Mouse (Mus musculus): ENCODE data around the gene Olfr1043. TPM values are rescaled to one million over a fixed set of nuclear protein-coding genes. Genes with fewer than 3 reads are reported as not detected.

The Olfr1043 gene
- not detected in 2 replicates for polyA plus RNA-seq (2012)

DNA sequence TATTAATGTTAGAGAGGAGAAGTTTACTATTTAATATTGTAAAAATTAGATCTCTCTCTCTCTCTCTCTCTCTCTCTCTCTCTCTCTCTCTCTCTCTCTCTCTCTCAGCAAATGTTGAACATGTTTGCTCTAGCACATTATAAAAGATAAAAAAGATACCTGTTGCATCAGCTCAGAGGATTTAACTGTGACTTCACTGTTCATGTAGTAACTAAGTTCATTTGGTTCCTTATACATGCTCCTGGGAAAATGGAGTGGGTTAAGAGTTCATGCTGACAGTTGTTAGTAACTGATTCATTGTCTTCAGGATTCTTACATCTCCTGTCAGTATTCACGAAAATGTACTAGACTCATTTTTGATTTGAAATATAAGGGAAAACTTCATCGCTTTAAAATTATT lies at the start of gene Olfr1043:
Gene Olfr1043, minus strand, starts transcription at position 101 of the 400 bp plus-strand sequence.
- TF ChIP-seq GATA1 (IDR thresholded peaks at IDR 0.05; ENCODE audit: low read length) = no peak

- no peak for TF ChIP-seq GATA1 (IDR thresholded peaks at IDR 0.05; ENCODE audit: low read length)
Observed at GRCm38 (mm10) chr2:86202909-86203308, 35.6 kb upstream of the Olfr1043 start, which contains the start of gene Olfr1045. TSS of gene Olfr1045 (minus strand) at chr2:86203009.

DNA sequence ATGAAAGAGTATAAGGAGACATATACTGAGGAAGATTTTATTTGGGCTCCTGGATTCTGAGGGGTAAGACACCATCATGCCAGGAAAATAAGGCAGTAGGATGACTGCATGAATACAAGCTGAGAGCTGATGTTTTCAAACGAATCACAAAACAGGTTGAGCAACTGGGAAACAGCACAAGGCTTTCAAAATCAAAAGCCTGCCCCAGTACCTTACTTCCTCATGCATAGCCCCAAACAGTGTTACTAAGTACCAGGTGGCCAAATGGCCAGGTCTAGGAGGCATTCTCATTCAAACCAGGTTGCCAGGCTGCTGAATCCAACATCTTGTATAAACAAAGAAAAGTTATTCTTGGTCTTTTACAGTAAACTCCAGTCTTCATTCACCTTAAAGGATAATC lies 28.5 kb upstream of the Olfr1043 start:
- no peak for TF ChIP-seq GATA1 (IDR thresholded peaks at IDR 0.05; ENCODE audit: low read length)

- TF ChIP-seq GATA1 (IDR thresholded peaks at IDR 0.05; ENCODE audit: low read length) = no peak
Observed at GRCm38 (mm10) chr2:86185583-86185982, 18.3 kb upstream of the Olfr1043 start, which contains the start of gene Olfr52. TSS of gene Olfr52 (minus strand) at chr2:86185683.

DNA sequence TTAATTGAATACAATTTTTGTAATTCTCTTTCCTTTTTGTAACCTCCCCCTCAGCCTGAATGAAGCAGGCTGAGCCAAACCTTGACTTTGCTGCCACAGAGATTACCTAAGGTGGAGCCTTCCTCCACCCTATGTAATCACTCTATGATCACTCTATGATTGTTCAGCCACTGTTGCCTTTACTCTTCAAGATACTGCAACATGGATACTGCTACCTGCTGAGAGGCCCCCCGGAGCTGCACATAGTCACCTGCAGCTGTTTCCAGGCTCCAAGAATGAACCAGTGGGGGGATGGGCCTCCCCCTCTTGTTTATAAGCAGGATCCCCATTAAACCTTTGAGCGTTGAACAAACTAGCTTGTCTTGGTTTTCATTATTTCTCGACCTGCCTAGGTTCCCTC lies 12.6 kb upstream of the Olfr1043 start:
- no peak for TF ChIP-seq GATA1 (IDR thresholded peaks at IDR 0.05; ENCODE audit: low read length)

- TF ChIP-seq GATA1 (IDR thresholded peaks at IDR 0.05; ENCODE audit: low read length) = no peak
Observed at GRCm38 (mm10) chr2:86177720-86178119, 10.4 kb upstream of the Olfr1043 start, which contains the start of gene Olfr1044. TSS of gene Olfr1044 (minus strand) at chr2:86177820.

DNA sequence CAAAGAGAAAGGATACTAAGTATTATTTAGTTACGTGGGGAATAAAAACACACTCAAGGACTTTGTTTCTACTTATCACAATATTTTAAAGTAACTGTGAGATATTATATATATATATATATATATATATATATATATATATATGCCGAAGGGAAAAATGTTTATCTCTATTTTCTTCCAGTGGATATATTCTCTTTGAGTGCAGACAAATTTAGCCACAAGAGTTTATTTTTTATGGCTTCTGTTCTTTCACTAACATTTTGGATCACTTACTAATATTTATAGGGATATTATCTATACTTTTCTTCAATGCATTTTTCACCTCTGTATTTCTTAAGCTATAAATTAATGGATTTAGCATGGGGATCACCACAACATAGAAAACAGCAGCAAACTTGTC lies 5.6 kb downstream of the Olfr1043 start, which contains the start of gene Olfr1042:
Gene Olfr1042, minus strand, starts transcription at position 101 of the 400 bp plus-strand sequence.
- TF ChIP-seq GATA1 (IDR thresholded peaks at IDR 0.05; ENCODE audit: low read length) = no peak

DNA sequence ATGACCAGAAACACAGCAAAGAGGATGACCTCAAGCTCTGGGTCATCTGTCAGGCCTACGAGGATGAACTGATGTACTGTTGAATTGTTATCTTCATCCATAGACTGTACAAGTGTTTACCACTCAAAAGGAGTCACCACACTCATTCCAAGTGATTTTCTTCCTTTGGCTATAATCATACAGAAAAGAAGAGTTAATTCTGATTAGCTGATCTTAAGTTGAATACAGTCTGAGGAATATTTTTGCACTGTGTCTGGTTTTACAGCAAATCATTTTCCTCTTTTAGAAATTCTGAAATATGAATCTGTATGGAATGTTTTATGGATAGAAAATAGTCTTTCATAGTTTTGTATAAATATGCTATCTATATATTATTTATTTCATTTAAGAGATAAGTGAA lies 20.7 kb downstream of the Olfr1043 start, which contains the start of gene Olfr1040:
Gene Olfr1040, minus strand, starts transcription at position 101 of the 400 bp plus-strand sequence.
- no peak for TF ChIP-seq GATA1 (IDR thresholded peaks at IDR 0.05; ENCODE audit: low read length)

- TF ChIP-seq GATA1 (IDR thresholded peaks at IDR 0.05; ENCODE audit: low read length) = no peak
Observed at GRCm38 (mm10) chr2:86135828-86136227, 31.5 kb downstream of the Olfr1043 start, which contains the start of gene Olfr1039. TSS of gene Olfr1039 (minus strand) at chr2:86135928.

Other genes with a start within 250 kb of the Olfr1043 start
- not detected in 2 replicates for gene Olfr1026, start 246.0 kb downstream of the Olfr1043 start, polyA plus RNA-seq (2012)
- not detected in 2 replicates for gene Olfr1028, start 217.1 kb downstream of the Olfr1043 start, polyA plus RNA-seq (2012)
- gene Olfr1029, start 193.6 kb downstream of the Olfr1043 start, polyA plus RNA-seq (2012) = not detected in 2 replicates
- not detected in 2 replicates for gene Olfr1030, start 188.2 kb downstream of the Olfr1043 start, polyA plus RNA-seq (2012)
- not detected in 2 replicates for gene Olfr1031, start 177.2 kb downstream of the Olfr1043 start, polyA plus RNA-seq (2012)
- not detected in 2 replicates for gene Olfr1032, start 162.0 kb downstream of the Olfr1043 start, polyA plus RNA-seq (2012)
- not detected in 2 replicates for gene Olfr1033, start 146.9 kb downstream of the Olfr1043 start, polyA plus RNA-seq (2012)
- not detected in 2 replicates for gene Olfr1034, start 121.7 kb downstream of the Olfr1043 start, polyA plus RNA-seq (2012)
- gene Olfr1036, start 93.5 kb downstream of the Olfr1043 start, polyA plus RNA-seq (2012) = not detected in 2 replicates
- gene Olfr1037, start 80.1 kb downstream of the Olfr1043 start, polyA plus RNA-seq (2012) = not detected in 2 replicates
- gene Olfr1039, start 31.6 kb downstream of the Olfr1043 start, polyA plus RNA-seq (2012) = not detected in 2 replicates
- gene Olfr1040, start 20.8 kb downstream of the Olfr1043 start, polyA plus RNA-seq (2012) = not detected in 2 replicates
- not detected in 2 replicates for gene Olfr1042, start 5.7 kb downstream of the Olfr1043 start, polyA plus RNA-seq (2012)
- gene Olfr1044, start 10.3 kb upstream of the Olfr1043 start, polyA plus RNA-seq (2012) = not detected in 2 replicates
- gene Olfr52, start 18.2 kb upstream of the Olfr1043 start, polyA plus RNA-seq (2012) = not detected in 2 replicates
- gene Olfr1045, start 35.5 kb upstream of the Olfr1043 start, polyA plus RNA-seq (2012) = not detected in 2 replicates
- gene Olfr1046, start 51.8 kb upstream of the Olfr1043 start, polyA plus RNA-seq (2012) = not detected in 2 replicates
- not detected in 2 replicates for gene Olfr1047, start 63.9 kb upstream of the Olfr1043 start, polyA plus RNA-seq (2012)
- gene Olfr1048, start 72.8 kb upstream of the Olfr1043 start, polyA plus RNA-seq (2012) = not detected in 2 replicates
- not detected in 2 replicates for gene Olfr1049, start 90.8 kb upstream of the Olfr1043 start, polyA plus RNA-seq (2012)
- gene Olfr1051, start 111.6 kb upstream of the Olfr1043 start, polyA plus RNA-seq (2012) = not detected in 2 replicates
- gene Olfr1052, start 124.9 kb upstream of the Olfr1043 start, polyA plus RNA-seq (2012) = not detected in 2 replicates
- not detected in 2 replicates for gene Olfr1053, start 147.8 kb upstream of the Olfr1043 start, polyA plus RNA-seq (2012)
- not detected in 2 replicates for gene Olfr1054, start 167.9 kb upstream of the Olfr1043 start, polyA plus RNA-seq (2012)
- not detected in 2 replicates for gene Olfr1055, start 182.8 kb upstream of the Olfr1043 start, polyA plus RNA-seq (2012)
- gene Olfr1056, start 194.9 kb upstream of the Olfr1043 start, polyA plus RNA-seq (2012) = not detected in 2 replicates
- not detected in 2 replicates for gene Olfr1057, start 210.9 kb upstream of the Olfr1043 start, polyA plus RNA-seq (2012)
- not detected in 2 replicates for gene Olfr1058, start 221.0 kb upstream of the Olfr1043 start, polyA plus RNA-seq (2012)
- not detected in 2 replicates for gene Olfr1061, start 246.5 kb upstream of the Olfr1043 start, polyA plus RNA-seq (2012)

Data from G1E-ER4 (cell line).